ENCODE assay signal across 22 mouse cellular contexts in genomic region chr9:83418965-83419364, GRCm38 (mm10). TPM values are rescaled to one million over a fixed set of nuclear protein-coding genes. Genes with fewer than 3 reads are reported as not detected.
DNase-seq lines count a peak whose midpoint lies in the region; ATAC-seq and TF ChIP-seq lines count a peak whose summit lies in the region.
"Had no signal": no experiment of that assay in that cellular context is flagged by ENCODE, and none has a peak within 500 bp of the region (broad histone marks: within the 10 kb centered on the region; RNA-seq: fewer than 3 reads in every experiment).

No protein-coding gene starts in this region.

- DNase-seq in forebrain, embryonic 14.5 days (ENCODE audit: low spot score): no peak
- DNase-seq in forebrain, postnatal 0 days: no peak
- peak; percentile 70 for DNase-seq in heart, adult 11 months
- DNase-seq: adrenal gland, adult 2 months; adrenal gland, adult 8-10 months; adrenal gland, postnatal 10 days; adrenal gland, postnatal 14 days; adrenal gland, postnatal 25 days; adrenal gland, postnatal 36 days; B cell, adult 2 months; cerebellum, adult 11 months; cerebellum, adult 11-12 months; cerebellum, adult 18-20 months had no signal

- no peaks in the 10 kb centered on the region for H3K27me3 ChIP-seq in forebrain, embryonic 16.5 days (replicated peaks; ENCODE audit: control insufficient read depth, insufficient read depth, low read length)
- H3K27me3 ChIP-seq in forebrain, embryonic 14.5 days (replicated peaks; ENCODE audit: control insufficient read depth, insufficient read depth, low read length): no peaks in the 10 kb centered on the region
- no peaks in the 10 kb centered on the region for H3K27me3 ChIP-seq in forebrain, postnatal 0 days (ENCODE audit: insufficient read depth, low read length)
- no peaks in the 10 kb centered on the region for H3K27me3 ChIP-seq in forebrain, embryonic 13.5 days
- no peaks in the 10 kb centered on the region for H3K27me3 ChIP-seq in heart, embryonic 11.5 days (ENCODE audit: control insufficient read depth, insufficient read depth, low read length)
- H3K27me3 ChIP-seq: CH12.LX, Patski had no signal

- no peak for TF ChIP-seq CTCF in forebrain, postnatal 0 days (IDR thresholded peaks at IDR 0.05; ENCODE audit: low read depth)

- H3K27ac ChIP-seq in forebrain, embryonic 16.5 days (ENCODE audit: low read length): no peak overlapping the region
- H3K27ac ChIP-seq in forebrain, embryonic 14.5 days (ENCODE audit: low read depth, low read length): no peak overlapping the region
- no peak overlapping the region for H3K27ac ChIP-seq in forebrain, postnatal 0 days (ENCODE audit: low read depth, low read length)
- no peak overlapping the region for H3K27ac ChIP-seq in forebrain, embryonic 13.5 days
- H3K27ac ChIP-seq in heart, embryonic 11.5 days (ENCODE audit: low read depth, low read length): no peak overlapping the region

- 83% methylated on average over 5 of the region's 5 CpGs for WGBS in forebrain, embryonic 16.5 days
- 83% methylated on average over 5 of the region's 5 CpGs for WGBS in forebrain, embryonic 14.5 days
- WGBS in forebrain, postnatal 0 days: 76% methylated on average over 5 of the region's 5 CpGs
- WGBS in forebrain, embryonic 13.5 days: 91% methylated on average over 5 of the region's 5 CpGs
- 74% methylated on average over 5 of the region's 5 CpGs for WGBS in heart, embryonic 11.5 days (ENCODE audit: insufficient replicate concordance)

- peaks cover 22% of the 10 kb centered on the region for H3K36me3 ChIP-seq in forebrain, embryonic 16.5 days (ENCODE audit: control insufficient read depth, insufficient read depth)
- peaks cover 36% of the 10 kb centered on the region for H3K36me3 ChIP-seq in forebrain, embryonic 14.5 days (ENCODE audit: control insufficient read depth, insufficient read depth, low read length)
- H3K36me3 ChIP-seq in forebrain, postnatal 0 days (ENCODE audit: insufficient read depth): peaks cover 9% of the 10 kb centered on the region; the same call in 1 of the 2 replicates
- H3K36me3 ChIP-seq in forebrain, embryonic 13.5 days (ENCODE audit: poor library complexity, severe bottlenecking): peaks cover 58% of the 10 kb centered on the region
- H3K36me3 ChIP-seq in heart, embryonic 11.5 days (ENCODE audit: control insufficient read depth, insufficient read depth, low read length): peaks cover 13% of the 10 kb centered on the region

- H3K4me3 ChIP-seq in forebrain, embryonic 16.5 days (replicated peaks; ENCODE audit: low read length): no peak overlapping the region
- no peak overlapping the region for H3K4me3 ChIP-seq in forebrain, embryonic 14.5 days (ENCODE audit: low read depth, low read length)
- H3K4me3 ChIP-seq in forebrain, postnatal 0 days (ENCODE audit: low read depth, low read length): no peak overlapping the region
- H3K4me3 ChIP-seq in forebrain, embryonic 13.5 days: no peak overlapping the region
- no peak overlapping the region for H3K4me3 ChIP-seq in heart, embryonic 11.5 days (ENCODE audit: low read depth, low read length)

- H3K9me3 ChIP-seq in forebrain, embryonic 16.5 days (ENCODE audit: control insufficient read depth, low read length): peaks cover 4% of the 10 kb centered on the region; the same call in 1 of the 2 replicates
- H3K9me3 ChIP-seq in forebrain, embryonic 14.5 days (replicated peaks; ENCODE audit: control insufficient read depth, low read length): peaks cover 12% of the 10 kb centered on the region
- H3K9me3 ChIP-seq in forebrain, postnatal 0 days (ENCODE audit: low read length): peaks cover 7% of the 10 kb centered on the region; the same call in 1 of the 2 replicates
- peaks cover 5% of the 10 kb centered on the region; the same call in 1 of the 2 replicates for H3K9me3 ChIP-seq in forebrain, embryonic 13.5 days (replicated peaks)
- H3K9me3 ChIP-seq in heart, embryonic 11.5 days (replicated peaks; ENCODE audit: control insufficient read depth, low read length): no peaks in the 10 kb centered on the region
- H3K9me3 ChIP-seq: G1E had no signal

- H3K9ac ChIP-seq in forebrain, embryonic 16.5 days (replicated peaks; ENCODE audit: low read depth, low read length): no peak overlapping the region
- H3K9ac ChIP-seq in forebrain, embryonic 14.5 days (ENCODE audit: low read length): no peak overlapping the region
- H3K9ac ChIP-seq in forebrain, postnatal 0 days: no peak overlapping the region
- no peak overlapping the region for H3K9ac ChIP-seq in forebrain, embryonic 13.5 days
- no peak overlapping the region for H3K9ac ChIP-seq in heart, embryonic 11.5 days (ENCODE audit: low read depth, low read length)

- no peak overlapping the region for H3K4me2 ChIP-seq in forebrain, embryonic 16.5 days (ENCODE audit: low read length)
- H3K4me2 ChIP-seq in forebrain, embryonic 14.5 days (ENCODE audit: low read length): no peak overlapping the region
- H3K4me2 ChIP-seq in forebrain, postnatal 0 days (ENCODE audit: low read depth): no peak overlapping the region
- no peak overlapping the region for H3K4me2 ChIP-seq in forebrain, embryonic 13.5 days
- no peak overlapping the region for H3K4me2 ChIP-seq in heart, embryonic 11.5 days

- H3K4me1 ChIP-seq in forebrain, embryonic 16.5 days (replicated peaks; ENCODE audit: control insufficient read depth, insufficient read depth, low read length): no peaks in the 10 kb centered on the region
- no peaks in the 10 kb centered on the region for H3K4me1 ChIP-seq in forebrain, embryonic 14.5 days (ENCODE audit: control insufficient read depth, insufficient read depth, low read length)
- no peaks in the 10 kb centered on the region for H3K4me1 ChIP-seq in forebrain, postnatal 0 days (ENCODE audit: insufficient read depth)
- no peaks in the 10 kb centered on the region for H3K4me1 ChIP-seq in forebrain, embryonic 13.5 days
- H3K4me1 ChIP-seq in heart, embryonic 11.5 days (ENCODE audit: control insufficient read depth, insufficient read depth, low read length): no peaks in the 10 kb centered on the region; the same call in 1 of the 2 replicates

- ATAC-seq in forebrain, embryonic 16.5 days: peak; percentile 49; the same call in 1 of the 2 replicates
- no peak for ATAC-seq in forebrain, embryonic 14.5 days
- ATAC-seq in forebrain, postnatal 0 days: peak; percentile 51; the same call in 1 of the 2 replicates
- ATAC-seq in forebrain, embryonic 13.5 days: no peak
- no peak for ATAC-seq in heart, embryonic 11.5 days (replicated peaks; ENCODE audit: insufficient number of reproducible peaks, low FRiP score, low TSS enrichment)
- ATAC-seq: activated CD4-positive, CD25-positive, alpha-beta regulatory T cell, adult 4 months; CD4-positive, CD25-positive, alpha-beta regulatory T cell, adult 4 months; Patski had no signal

RNA-seq across cellular contexts. Expression of gene Lca5, which starts 22.0 kb away (rescaled TPM):
- 19.3 and 22.5 TPM in 2 replicates for polyA plus RNA-seq in forebrain, embryonic 16.5 days (2015; fragmentation: Nextera tagmentation; extraction: Ambion mirVana)
- 21.2 and 23.8 TPM in 2 replicates for polyA plus RNA-seq in forebrain, embryonic 14.5 days (2014; fragmentation: Nextera tagmentation; extraction: Ambion mirVana)
- total RNA-seq in forebrain, postnatal 0 days (2014; rRNA removed): 26.2 and 34.1 TPM in 2 replicates
- 7.0 and 11.5 TPM in 2 replicates for polyA plus RNA-seq in forebrain, postnatal 0 days (2015; fragmentation: Nextera tagmentation; extraction: Ambion mirVana)
- 23.4 and 26.5 TPM in 2 replicates for polyA plus RNA-seq in forebrain, embryonic 13.5 days (2015; fragmentation: Nextera tagmentation; extraction: Ambion mirVana)
- 18.5 and 22.8 TPM in 2 replicates for polyA plus RNA-seq in heart, embryonic 11.5 days (2014; fragmentation: Nextera tagmentation; extraction: Ambion mirVana)
- total RNA-seq: MEL had no signal

Comparison
In these comparisons a context has a peak if more than half of its experiments do, and no peak if none do; other contexts are left out.
1. ATAC-seq: peak in forebrain, embryonic 16.5 days (single experiment) and forebrain, postnatal 0 days (single experiment); none in forebrain, embryonic 14.5 days (single experiment), forebrain, embryonic 13.5 days (single experiment) and heart, embryonic 11.5 days (single experiment).